Mouse (Mus musculus) E14TG2a.4 (cell line): ENCODE data around the gene Gga3.

Experiments used
- CTCF ChIP-seq: conservative IDR thresholded peaks from 2 replicates; pipeline ENCODE4 v1.5.1; 2014; ENCODE audit warnings: low read length
- NANOG ChIP-seq: IDR thresholded peaks from 2 replicates; pipeline ENCODE4 v1.6.1; 2014; ENCODE audit warnings: borderline replicate concordance, low read length, mixed read lengths
- POU5F1 ChIP-seq: IDR thresholded peaks from 2 replicates; pipeline ENCODE4 v1.6.1; 2014; ENCODE audit warnings: low read length, borderline replicate concordance

DNA sequence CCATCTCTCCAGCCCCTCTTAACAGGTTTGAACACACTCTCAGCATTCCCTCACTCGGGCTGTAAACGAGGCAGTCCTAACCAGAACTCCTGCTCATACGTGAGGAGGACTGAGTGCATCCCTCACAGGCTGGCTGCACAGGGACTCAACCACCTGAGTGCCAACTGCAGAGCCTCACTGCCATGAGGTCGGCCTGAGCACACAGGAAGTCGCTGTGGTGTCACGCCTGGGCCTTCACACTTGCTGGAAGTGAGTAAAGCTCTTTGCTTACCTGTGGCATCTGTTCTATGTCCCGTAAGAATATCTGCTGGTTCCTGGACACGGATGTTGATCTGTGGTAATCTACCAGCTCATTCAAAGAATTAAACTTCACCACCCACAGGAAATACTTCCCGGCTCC, 42.6 kb upstream of the Gga3 start:
- no peak for TF ChIP-seq POU5F1
- no peak for TF ChIP-seq CTCF
- no peak for TF ChIP-seq NANOG
